Mouse (Mus musculus) brain, embryonic 14.5 days (tissue): ENCODE data around the gene Gtsf1l.

Experiments used
- CTCF ChIP-seq: fragments of 200-500 bp; IDR thresholded peaks from 2 replicates; pipeline ENCODE4 v1.5.1; 2012; ENCODE audit warnings: inconsistent platforms, mild to moderate bottlenecking, moderate library complexity, borderline replicate concordance; ENCODE audit not compliant: insufficient read depth, insufficient read length; ENCODE audit errors: extremely low read depth
- POLR2A ChIP-seq: fragments of 200-500 bp; IDR thresholded peaks from 2 replicates; pipeline ENCODE4 v1.6.1; 2012; ENCODE audit warnings: mild to moderate bottlenecking, inconsistent platforms, borderline replicate concordance; ENCODE audit not compliant: poor library complexity, insufficient read depth, insufficient read length, severe bottlenecking; ENCODE audit errors: extremely low read depth

GRCm38 (mm10) chr2:163066326-163066725 lies 21.3 kb downstream of the Gtsf1l start:
- no peak for TF ChIP-seq CTCF
- TF ChIP-seq POLR2A = no peak
